Mouse (Mus musculus) midbrain, embryonic 14.5 days (tissue): ENCODE data around the gene B3galt1. TPM values are rescaled to one million over a fixed set of nuclear protein-coding genes. Genes with fewer than 3 reads are reported as not detected.

ENCODE experiments used
- ATAC-seq: fragments of 200-750 bp; cut with Nextera tagmentation; 2 replicates; pipeline ENCODE4 v1.8.0; 2017; ENCODE audit warnings: moderate number of reproducible peaks, moderate library complexity; ENCODE audit not compliant: low FRiP score, low TSS enrichment
- DNase-seq: peaks from one replicate; pipeline ENCODE4 v3.0.0-alpha.2; 2015
- H3K27ac ChIP-seq: fragments of 300-500 bp; sonication (generic); replicated peaks from 2 replicates; pipeline ENCODE4 v1.5.1; 2014; ENCODE audit warnings: mild to moderate bottlenecking, low read depth, low read length, moderate library complexity
- H3K27me3 ChIP-seq: fragments of 300-500 bp; sonication (generic); 2 replicates; pipeline ENCODE4 v1.6.1; 2014; ENCODE audit warnings: low read length, control low read depth, mixed read lengths; ENCODE audit not compliant: control insufficient read depth, insufficient read depth
- H3K36me3 ChIP-seq: fragments of 300-500 bp; sonication (generic); 2 replicates; pipeline ENCODE4 v1.6.1; 2014; ENCODE audit warnings: low read length, control low read depth; ENCODE audit not compliant: control insufficient read depth, insufficient read depth
- H3K4me1 ChIP-seq: fragments of 300-500 bp; sonication (generic); 2 replicates; pipeline ENCODE4 v1.6.1; 2014; ENCODE audit warnings: mild to moderate bottlenecking, antibody characterized with exemption, low read length, control low read depth; ENCODE audit not compliant: control insufficient read depth, insufficient read depth
- H3K4me2 ChIP-seq: fragments of 300-500 bp; sonication (generic); 2 replicates; pipeline ENCODE4 v1.6.1; 2014; ENCODE audit warnings: mild to moderate bottlenecking, low read length, moderate library complexity
- H3K4me3 ChIP-seq: fragments of 300-500 bp; sonication (generic); replicated peaks from 2 replicates; pipeline ENCODE4 v1.5.1; 2014; ENCODE audit warnings: low read depth, low read length
- H3K9ac ChIP-seq: fragments of 300-500 bp; sonication (generic); replicated peaks from 2 replicates; pipeline ENCODE4 v1.6.1; 2014; ENCODE audit warnings: mild to moderate bottlenecking, low read length, moderate library complexity
- H3K9me3 ChIP-seq: fragments of 300-500 bp; sonication (generic); 2 replicates; pipeline ENCODE4 v1.6.1; 2016; ENCODE audit warnings: low read length, control low read depth, mixed read lengths; ENCODE audit not compliant: control insufficient read depth
- WGBS: fragments of 180-500 bp; shearing (Covaris S2); extraction: QIAGEN DNeasy Blood & Tissue Kit; methylation state at CpG from one replicate; pipeline ENCODE4 v1.1.7; 2014; 5-methylcytosine and 5-hydroxymethylcytosine counted together
- microRNA-seq: library from miRNA; unstranded; fragments of <30 nt; microRNA quantifications from one replicate; pipeline ENCODE4, GENCODE M21; 2016
- polyA plus RNA-seq: library from polyadenylated mRNA; unstranded; fragments of >200 nt; fragmentation: Nextera tagmentation; extraction: Ambion mirVana; gene quantifications from 2 replicates; pipeline ENCODE4 v1.2.1, GENCODE M21; 2014

The B3galt1 gene
- polyA plus RNA-seq, 1 experiment from 2014 or later: 68.9 TPM

GRCm38 (mm10) chr2:68159751-68160150, 594.1 kb downstream of the B3galt1 start:
- no peak overlapping the region for H3K9ac ChIP-seq
- WGBS: 94% methylated on average over 5 of the region's 5 CpGs
- no peaks in the 10 kb centered on the region for H3K9me3 ChIP-seq
- no peaks in the 10 kb centered on the region for H3K36me3 ChIP-seq
- no peak overlapping the region for H3K4me3 ChIP-seq
- DNase-seq (no peak), ATAC-seq (no peak)
- H3K27me3 ChIP-seq: no peaks in the 10 kb centered on the region
- H3K4me1 ChIP-seq: no peaks in the 10 kb centered on the region
- H3K27ac ChIP-seq: no peak overlapping the region
- H3K4me2 ChIP-seq: no peak overlapping the region

GRCm38 (mm10) chr2:68160566-68160965, 594.9 kb downstream of the B3galt1 start:
- ATAC-seq: no peak
- no peaks in the 10 kb centered on the region for H3K4me1 ChIP-seq
- 90% methylated on average over 2 of the region's 2 CpGs for WGBS

GRCm38 (mm10) chr2:68162012-68162411, 596.3 kb downstream of the B3galt1 start:
- no peak overlapping the region for H3K4me3 ChIP-seq
- H3K9me3 ChIP-seq: no peaks in the 10 kb centered on the region
- no peaks in the 10 kb centered on the region for H3K36me3 ChIP-seq
- 85% methylated on average over 4 of the region's 4 CpGs for WGBS
- H3K27ac ChIP-seq: no peak overlapping the region
- DNase-seq: no peak
- no peak overlapping the region for H3K4me2 ChIP-seq
- no peaks in the 10 kb centered on the region for H3K27me3 ChIP-seq
- no peak overlapping the region for H3K9ac ChIP-seq
- ATAC-seq: no peak
- H3K4me1 ChIP-seq: no peaks in the 10 kb centered on the region

More at GRCm38 (mm10) chr2:68160566-68160965, 594.9 kb downstream of the B3galt1 start:
- Histone ChIP-seq H3K27me3 (no peaks in the 10 kb centered on the region), H3K4me2 (no peak overlapping the region), H3K9me3 (no peaks in the 10 kb centered on the region), H3K9ac (no peak overlapping the region), H3K36me3 (no peaks in the 10 kb centered on the region), H3K27ac (no peak overlapping the region), H3K4me3 (no peak overlapping the region)
- DNase-seq: no peak

- Histone ChIP-seq H3K9me3 (no peaks in the 10 kb centered on the region), H3K36me3 (no peaks in the 10 kb centered on the region), H3K27ac (no peak overlapping the region), H3K9ac (no peak overlapping the region), H3K4me1 (no peaks in the 10 kb centered on the region), H3K4me2 (no peak overlapping the region), H3K27me3 (no peaks in the 10 kb centered on the region), H3K4me3 (no peak overlapping the region)
- DNase-seq (no peak), ATAC-seq (no peak)
- 88% methylated on average over 10 of the region's 10 CpGs for whole genome bisulfite sequencing
These were observed 605.6 kb downstream of the B3galt1 start for GRCm38 (mm10) chr2:68171306-68171705.

Small RNA genes lying within 50 kb of the gene (microRNA-seq; reads per million reads assigned to microRNA genes)
- gene Mir6335 (not detected), gene Mir7224 (4.7 reads per million, percentile 26 among the genes with 10 or more reads in this experiment)

Other genes with a start within 250 kb of the B3galt1 start
- not detected in 2 replicates for gene Gm21830, start 152.1 kb upstream of the B3galt1 start, polyA plus RNA-seq
- not detected in 2 replicates for gene Gm26727, start 132.7 kb upstream of the B3galt1 start, polyA plus RNA-seq
- not detected in 2 replicates for gene Xirp2, start 119.9 kb upstream of the B3galt1 start, polyA plus RNA-seq